Mouse (Mus musculus): Measurements from ENCODE around the gene Bud23. TPM values are rescaled to one million over a fixed set of nuclear protein-coding genes. Genes with fewer than 3 reads are reported as not detected.

Bud23 gene
- polyA plus RNA-seq, 1 experiment: 44.1 TPM

- Histone ChIP-seq H3K4me3 (replicated peaks; ENCODE audit: control insufficient read depth, low read depth, low read length) (peak overlapping the region; percentile 97), H3K27ac (ENCODE audit: control insufficient read depth, insufficient read depth, low read depth, low read length, poor library complexity) (no peak overlapping the region; the same call in 1 of the 2 replicates), H3K4me1 (ENCODE audit: control insufficient read depth, insufficient read depth, low read length) (peaks cover 4% of the 10 kb centered on the region)
- TF ChIP-seq CTCF (IDR thresholded peaks at IDR 0.05; ENCODE audit: control insufficient read depth, insufficient read depth, low read length) (no peak), POLR2A (IDR thresholded peaks at IDR 0.05; ENCODE audit: borderline replicate concordance, control insufficient read depth, low read depth, low read length) (no peak)
- 36% methylated on average over 7 of the region's 7 CpGs for WGBS
Observed at GRCm38 (mm10) chr5:135010320-135010709, 54.4 kb downstream of the Bud23 start.

GRCm38 (mm10) chr5:135009590-135010319 lies 55.0 kb downstream of the Bud23 start:
- WGBS: 1% methylated on average over 36 of the region's 37 CpGs
- H3K4me3 ChIP-seq (replicated peaks; ENCODE audit: control insufficient read depth, low read depth, low read length): peak overlapping the region; percentile 97
- TF ChIP-seq CTCF (IDR thresholded peaks at IDR 0.05; ENCODE audit: control insufficient read depth, insufficient read depth, low read length) (peak; percentile 9; the same call in 1 of the 2 replicates), POLR2A (IDR thresholded peaks at IDR 0.05; ENCODE audit: borderline replicate concordance, control insufficient read depth, low read depth, low read length) (0 out of 2 replicates have a peak, but pooled peaks have one; percentile 26)
- H3K27ac ChIP-seq (ENCODE audit: control insufficient read depth, insufficient read depth, low read depth, low read length, poor library complexity): peak overlapping the region; percentile 97
- peaks cover 4% of the 10 kb centered on the region for H3K4me1 ChIP-seq (ENCODE audit: control insufficient read depth, insufficient read depth, low read length)

- peak within 1 kb of the TSS; percentile 97 for H3K27ac ChIP-seq (ENCODE audit: control insufficient read depth, insufficient read depth, low read depth, low read length, poor library complexity)
- under 1% methylated on average over 52 of the region's 52 CpGs for WGBS
- peak within 1 kb of the TSS; percentile 97 for H3K4me3 ChIP-seq (replicated peaks; ENCODE audit: control insufficient read depth, low read depth, low read length)
- peak; percentile 76; the same call in 1 of the 2 replicates for TF ChIP-seq POLR2A (IDR thresholded peaks at IDR 0.05; ENCODE audit: borderline replicate concordance, control insufficient read depth, low read depth, low read length)
- 0 out of 2 replicates have a peak, but pooled peaks have one; percentile 1 for TF ChIP-seq CTCF (IDR thresholded peaks at IDR 0.05; ENCODE audit: control insufficient read depth, insufficient read depth, low read length)
- peaks cover 4% of the 10 kb centered on the region for H3K4me1 ChIP-seq (ENCODE audit: control insufficient read depth, insufficient read depth, low read length)
Observed at GRCm38 (mm10) chr5:135008671-135009589, 55.8 kb downstream of the Bud23 start, which contains the start of gene Abhd11. Gene Abhd11, plus strand, starts transcription at chr5:135009152.

- Histone ChIP-seq H3K4me3 (replicated peaks; ENCODE audit: control insufficient read depth, low read depth, low read length) (peak overlapping the region; percentile 63), H3K4me1 (ENCODE audit: control insufficient read depth, insufficient read depth, low read length) (peaks cover 4% of the 10 kb centered on the region), H3K27ac (ENCODE audit: control insufficient read depth, insufficient read depth, low read depth, low read length, poor library complexity) (peak overlapping the region; percentile 95)
- no peak for TF ChIP-seq POLR2A (IDR thresholded peaks at IDR 0.05; ENCODE audit: borderline replicate concordance, control insufficient read depth, low read depth, low read length)
- TF ChIP-seq CTCF (IDR thresholded peaks at IDR 0.05; ENCODE audit: control insufficient read depth, insufficient read depth, low read length): no peak
- WGBS: 21% methylated on average over 16 of the region's 16 CpGs
Observed at GRCm38 (mm10) chr5:135007802-135008571, 56.8 kb downstream of the Bud23 start.

Other genes with a start within 250 kb of the Bud23 start
- not detected in 2 replicates for gene Tmem270, start 158.2 kb downstream of the Bud23 start, polyA plus RNA-seq (2011; ENCODE audit: insufficient read depth, insufficient read length, low replicate concordance, missing spikeins)
- 224 and 283 TPM in 2 replicates for gene Cldn13, start 149.4 kb downstream of the Bud23 start, polyA plus RNA-seq (2011; ENCODE audit: insufficient read depth, insufficient read length, low replicate concordance, missing spikeins)
- 9.9 and 11.4 TPM in 2 replicates for gene Mettl27, start 132.6 kb downstream of the Bud23 start, polyA plus RNA-seq (2011; ENCODE audit: insufficient read depth, insufficient read length, low replicate concordance, missing spikeins)
- 11.1 TPM in 1 of 2 replicates, not detected in the other for gene Cldn4, start 118.0 kb downstream of the Bud23 start, polyA plus RNA-seq (2011; ENCODE audit: insufficient read depth, insufficient read length, low replicate concordance, missing spikeins)
- gene Cldn3, start 78.7 kb downstream of the Bud23 start, polyA plus RNA-seq (2011; ENCODE audit: insufficient read depth, insufficient read length, low replicate concordance, missing spikeins): not detected in 2 replicates
- gene Abhd11, start 55.8 kb downstream of the Bud23 start, polyA plus RNA-seq (2011; ENCODE audit: insufficient read depth, insufficient read length, low replicate concordance, missing spikeins): 27.7 and 39.7 TPM in 2 replicates
- 2.0 and 2.9 TPM in 2 replicates for gene Stx1a, start 41.5 kb downstream of the Bud23 start, polyA plus RNA-seq (2011; ENCODE audit: insufficient read depth, insufficient read length, low replicate concordance, missing spikeins)
- gene Dnajc30, start 757 bp downstream of the Bud23 start, polyA plus RNA-seq (2011; ENCODE audit: insufficient read depth, insufficient read length, low replicate concordance, missing spikeins): 16.0 and 18.8 TPM in 2 replicates
- 1.3 and 1.6 TPM in 2 replicates for gene Vps37d, start 13.3 kb upstream of the Bud23 start, polyA plus RNA-seq (2011; ENCODE audit: insufficient read depth, insufficient read length, low replicate concordance, missing spikeins)
- 4.1 and 4.6 TPM in 2 replicates for gene Mlxipl, start 24.9 kb upstream of the Bud23 start, polyA plus RNA-seq (2011; ENCODE audit: insufficient read depth, insufficient read length, low replicate concordance, missing spikeins)
- gene Tbl2, start 84.7 kb upstream of the Bud23 start, polyA plus RNA-seq (2011; ENCODE audit: insufficient read depth, insufficient read length, low replicate concordance, missing spikeins): 3.5 and 7.8 TPM in 2 replicates
- 30.7 and 40.7 TPM in 2 replicates for gene Bcl7b, start 103.3 kb upstream of the Bud23 start, polyA plus RNA-seq (2011; ENCODE audit: insufficient read depth, insufficient read length, low replicate concordance, missing spikeins)
- gene Baz1b, start 122.3 kb upstream of the Bud23 start, polyA plus RNA-seq (2011; ENCODE audit: insufficient read depth, insufficient read length, low replicate concordance, missing spikeins): 69.6 and 92.7 TPM in 2 replicates
- gene Fzd9, start 186.3 kb upstream of the Bud23 start, polyA plus RNA-seq (2011; ENCODE audit: insufficient read depth, insufficient read length, low replicate concordance, missing spikeins): 2.0 TPM in 1 of 2 replicates, not detected in the other